Mouse (Mus musculus) frontal cortex, postnatal 25 days (tissue): ENCODE measurements at regions not wholly inside any gene's neighbourhood (a gene's known extent, or its start where the extent isn't known, plus 50 kb on each side); places are given as distances from the start of the nearest gene placed in this dataset.
A peak's percentile ranks its signal among the peaks of the same experiment; 100 is the strongest.

ENCODE experiments used
- DNase-seq, 2 experiments: peaks; one replicate each; pipeline ENCODE4 v3.0.0; 2022; ENCODE audit warnings: low spot score in 2 of 2

DNA sequence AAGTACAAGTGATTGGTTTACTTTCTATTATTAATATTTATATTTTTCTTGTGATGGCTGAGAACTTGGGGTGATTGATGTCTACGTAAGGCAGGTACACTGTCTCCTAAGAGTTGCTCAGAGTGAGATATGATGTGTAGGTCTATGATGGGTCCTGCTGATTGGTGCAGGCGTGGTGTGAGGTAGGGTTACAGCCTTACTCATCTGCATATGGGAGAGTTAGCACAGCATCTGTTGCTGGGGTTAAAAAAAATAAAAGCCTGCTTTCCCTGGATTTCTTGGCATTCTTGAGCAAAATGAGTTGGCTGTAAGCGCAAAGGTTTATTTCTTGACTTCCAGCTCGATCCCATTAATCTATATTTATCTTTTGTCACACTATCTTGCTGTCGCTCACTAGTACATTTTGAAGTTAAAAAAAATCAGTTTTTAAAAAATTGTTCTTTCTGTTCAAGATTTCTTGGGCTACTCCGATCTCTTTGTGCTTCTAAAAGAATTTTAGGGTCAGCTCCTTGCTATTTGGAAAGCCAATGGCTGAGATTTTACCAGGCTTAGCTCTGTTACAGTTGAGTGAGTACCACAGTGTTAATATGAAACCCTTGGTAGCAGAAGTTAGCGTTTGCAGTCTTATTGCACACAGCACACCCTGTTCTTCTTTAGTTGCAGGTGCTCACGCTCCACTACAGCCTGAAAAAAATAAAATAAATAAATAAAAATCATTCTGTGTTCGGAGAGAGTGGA lies 482.0 kb downstream of the Plekhb2 start:
- DNase-seq = no peak

DNA sequence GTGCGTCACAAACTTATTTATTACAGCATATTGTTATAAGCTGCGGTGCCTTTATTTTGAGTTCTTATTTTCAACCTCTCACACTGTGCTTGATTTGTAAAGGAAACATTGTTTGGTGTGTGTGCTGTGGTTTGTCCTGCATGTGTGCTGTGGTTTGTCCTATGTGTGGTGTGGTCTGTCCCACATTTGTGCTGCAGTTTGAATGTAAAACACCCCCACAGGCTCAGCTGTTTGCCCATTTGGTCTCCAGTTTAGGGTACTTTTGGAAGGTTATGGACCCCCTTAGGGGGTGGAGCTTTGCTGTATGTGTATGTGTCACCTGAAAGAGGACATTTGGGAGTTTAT lies 482.5 kb downstream of the Plekhb2 start:
- no peak for DNase-seq

DNA sequence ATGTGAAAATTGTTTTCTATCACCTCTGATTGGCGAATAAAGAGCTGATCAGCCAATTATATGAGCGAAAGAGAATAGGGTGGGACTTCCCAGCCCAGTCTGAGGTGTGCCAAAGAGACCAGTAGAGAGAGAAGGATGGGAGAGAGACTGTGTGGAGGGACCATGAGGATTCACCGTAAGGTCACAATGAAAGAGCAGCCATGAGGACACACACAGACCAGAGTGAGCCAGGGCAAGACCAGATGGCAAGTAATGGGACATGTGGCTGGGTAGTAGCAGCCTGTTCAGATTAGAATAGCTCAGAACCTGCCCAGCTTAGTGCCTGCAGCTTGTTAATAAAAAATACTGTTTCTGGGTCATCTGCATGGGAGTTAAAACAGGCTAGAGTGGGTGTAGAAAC lies 487.9 kb downstream of the Plekhb2 start:
- DNase-seq = no peak

DNA sequence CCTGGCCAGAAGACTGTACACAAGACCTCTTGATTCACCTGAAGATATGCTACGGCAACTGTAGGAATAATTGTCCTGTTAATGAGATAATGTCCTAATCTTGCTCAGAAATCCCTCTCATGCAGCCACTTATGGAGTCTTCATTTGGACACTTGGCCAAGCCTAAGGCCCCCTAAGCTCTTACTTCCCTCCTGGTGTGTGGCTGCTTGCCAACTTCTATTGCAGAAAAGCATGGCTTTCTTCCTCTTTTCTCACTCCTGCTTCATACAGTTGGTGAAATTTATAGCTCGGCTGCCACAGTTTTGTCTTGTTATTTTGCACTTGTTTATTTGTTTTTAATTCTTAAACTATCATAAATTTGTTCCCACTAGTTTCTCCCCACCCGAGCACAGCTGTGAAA lies 488.4 kb downstream of the Plekhb2 start:
- no peak for DNase-seq

DNA sequence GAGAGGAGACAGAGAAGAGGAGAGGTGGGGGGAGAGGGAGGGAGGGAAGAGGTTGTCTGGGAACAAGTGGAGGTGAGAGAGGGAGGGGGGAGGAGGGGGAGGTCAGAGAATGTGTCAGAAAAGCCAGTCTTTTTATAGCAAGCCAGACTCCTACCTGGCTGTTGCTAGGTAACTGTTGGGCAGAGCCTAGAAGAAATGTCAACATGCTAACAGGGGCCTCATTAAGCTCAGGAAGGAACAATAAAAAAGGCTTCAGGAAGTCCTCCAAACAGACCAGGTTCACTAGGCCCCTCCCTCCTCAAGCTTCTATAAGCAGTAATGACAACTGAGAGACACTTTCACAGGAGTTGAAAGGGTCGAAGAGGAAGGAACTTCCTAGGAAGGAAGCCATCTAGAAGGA lies 494.8 kb downstream of the Plekhb2 start:
- DNase-seq = no peak

DNA sequence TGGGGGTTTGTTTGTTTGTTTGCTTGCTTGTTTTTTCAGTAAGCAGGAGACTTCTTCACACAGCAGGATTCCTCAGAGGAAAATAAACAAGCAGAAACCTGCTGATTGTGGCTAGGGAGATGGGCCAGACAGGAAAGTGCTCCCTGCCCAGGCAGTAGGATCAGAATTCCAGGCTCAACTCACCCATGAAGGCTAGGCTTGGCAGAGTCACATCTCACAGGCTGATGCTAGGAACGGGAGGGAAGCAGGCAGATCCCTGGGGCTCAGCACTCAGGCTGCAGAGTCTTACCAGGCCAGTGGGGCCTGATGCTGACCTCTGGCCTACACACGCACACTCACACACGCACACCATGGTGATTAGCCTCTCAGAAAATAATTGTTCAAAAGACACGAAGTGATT lies 498.5 kb downstream of the Plekhb2 start:
- DNase-seq = no peak

DNA sequence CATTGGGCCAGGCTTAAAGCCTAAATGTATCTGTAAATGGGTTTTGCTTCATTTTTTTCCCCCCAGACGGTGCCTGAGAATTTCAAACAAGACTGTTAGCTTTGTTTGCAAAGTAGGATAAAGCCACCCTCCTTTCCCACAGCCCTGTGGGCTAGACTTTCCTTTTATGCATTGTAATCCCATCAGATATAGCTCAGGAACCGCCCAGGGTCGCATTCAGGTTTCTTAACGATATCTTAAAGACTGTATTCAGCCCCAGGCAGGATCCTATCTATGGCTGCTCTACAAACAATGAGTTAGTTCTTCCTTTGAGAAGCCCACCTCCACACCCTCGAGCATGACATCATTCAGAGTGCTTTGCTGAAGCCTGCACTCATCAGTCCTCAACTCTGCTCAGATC lies 509.2 kb downstream of the Plekhb2 start:
- DNase-seq = no peak

DNA sequence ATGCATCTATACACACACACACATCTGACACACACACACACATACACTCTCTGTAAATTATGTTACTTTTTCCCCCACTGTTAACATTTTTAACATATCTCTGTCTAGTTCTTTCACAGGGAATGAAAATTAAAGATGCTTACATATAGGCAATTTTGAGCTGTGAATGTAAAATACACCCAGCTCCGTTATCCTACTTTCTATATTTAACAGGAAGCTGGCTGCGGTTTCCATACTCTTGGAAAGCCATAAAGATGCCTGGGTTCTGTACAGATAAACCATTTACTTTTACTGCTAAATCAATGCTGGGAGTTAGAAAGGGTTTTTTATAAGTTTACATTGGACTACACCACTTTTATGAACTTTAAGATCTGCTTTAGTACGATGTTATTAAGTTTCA lies 511.7 kb downstream of the Plekhb2 start:
- DNase-seq = no peak

DNA sequence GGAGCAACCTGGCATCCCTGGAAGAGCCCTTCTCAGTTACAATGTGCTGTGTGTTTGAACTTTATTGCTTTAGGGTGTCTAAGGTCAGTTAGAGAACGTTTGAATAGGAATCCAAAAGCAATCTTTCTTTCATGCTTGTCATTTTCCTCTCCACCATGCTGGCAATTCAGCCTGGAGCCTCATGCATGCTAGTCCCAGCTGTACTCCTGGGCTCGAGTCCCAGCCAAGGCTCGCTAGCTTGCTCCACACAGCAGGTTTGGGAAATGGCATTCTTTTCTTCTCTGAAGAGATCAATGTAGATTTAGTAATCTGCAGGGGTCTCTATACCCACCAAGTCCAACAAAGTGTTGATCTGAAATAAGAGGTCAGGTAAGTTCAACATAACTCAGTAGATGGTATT lies 513.1 kb downstream of the Plekhb2 start:
- no peak for DNase-seq

DNA sequence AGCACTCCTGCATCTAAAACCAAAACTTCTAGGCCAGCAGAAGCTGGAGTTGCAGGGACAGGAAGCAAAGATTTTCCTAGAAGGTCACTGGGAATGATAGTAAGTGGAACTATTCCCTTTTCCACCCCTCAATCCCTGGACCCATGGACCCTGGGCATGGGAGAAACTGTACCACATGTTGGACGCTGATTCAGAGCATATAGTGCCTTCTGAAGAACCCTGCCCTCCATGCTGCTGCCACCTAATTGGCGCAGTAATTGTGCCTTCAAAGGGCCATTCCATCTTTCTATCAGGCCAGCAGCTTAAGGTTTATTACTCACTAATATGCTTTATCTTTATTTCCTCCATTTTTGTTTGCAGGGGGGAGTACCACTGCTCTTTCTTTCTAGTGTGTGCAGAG lies 516.8 kb downstream of the Plekhb2 start:
- no peak for DNase-seq

DNA sequence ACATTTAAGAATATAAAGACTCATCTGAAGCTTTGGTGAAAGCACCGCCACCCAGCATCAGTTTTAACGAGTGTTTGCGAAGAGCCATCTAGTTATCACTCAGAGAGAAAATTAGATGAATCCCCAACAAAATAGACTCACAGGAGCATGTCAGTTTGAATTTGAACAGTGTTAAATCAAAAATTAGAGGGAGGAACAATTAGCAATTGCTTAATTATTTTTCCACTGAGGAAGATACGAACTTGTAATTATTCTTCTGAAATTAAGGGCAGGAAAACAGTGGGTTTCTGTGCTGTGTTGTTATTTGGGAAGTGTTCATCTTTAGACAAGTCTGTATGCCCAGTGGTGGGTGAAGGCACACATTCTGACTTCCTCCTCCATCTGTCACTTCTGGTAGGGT lies 523.0 kb downstream of the Plekhb2 start:
- DNase-seq = no peak

DNA sequence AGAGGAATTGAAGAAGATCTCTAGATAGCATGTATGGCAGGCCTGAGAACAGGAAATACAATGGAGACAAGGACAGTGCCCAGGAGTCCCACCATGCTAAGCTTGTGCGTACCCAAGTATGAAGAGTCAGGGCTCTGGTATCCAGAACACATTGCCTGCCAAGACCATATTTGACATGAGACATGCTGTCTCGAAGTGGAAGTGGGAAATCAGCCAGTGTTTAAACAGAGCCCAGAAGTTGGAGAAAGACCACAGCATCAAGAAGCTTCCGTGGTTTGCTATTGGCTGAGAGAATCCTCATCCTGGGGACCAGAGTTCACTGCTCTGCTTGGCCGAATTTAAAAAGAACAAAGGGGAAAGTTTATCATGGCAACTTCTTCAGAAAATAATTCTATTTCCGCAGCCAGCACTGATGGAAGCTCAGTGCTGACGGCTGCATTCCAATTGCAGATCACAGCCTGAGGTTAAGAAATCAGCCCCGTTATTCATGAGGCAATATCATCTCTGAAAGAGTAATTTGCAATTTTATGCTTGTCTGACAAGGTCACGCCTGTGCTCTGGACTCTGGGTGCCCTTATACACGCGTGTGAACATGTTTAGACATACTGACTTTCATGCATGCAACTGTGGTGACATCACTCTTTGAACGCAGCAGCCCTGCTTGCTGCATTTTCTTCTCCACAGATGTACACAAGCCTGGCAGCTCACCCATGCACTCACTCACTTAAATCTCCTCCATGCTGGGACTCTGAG lies 531.0 kb downstream of the Plekhb2 start:
- no peak for DNase-seq

DNA sequence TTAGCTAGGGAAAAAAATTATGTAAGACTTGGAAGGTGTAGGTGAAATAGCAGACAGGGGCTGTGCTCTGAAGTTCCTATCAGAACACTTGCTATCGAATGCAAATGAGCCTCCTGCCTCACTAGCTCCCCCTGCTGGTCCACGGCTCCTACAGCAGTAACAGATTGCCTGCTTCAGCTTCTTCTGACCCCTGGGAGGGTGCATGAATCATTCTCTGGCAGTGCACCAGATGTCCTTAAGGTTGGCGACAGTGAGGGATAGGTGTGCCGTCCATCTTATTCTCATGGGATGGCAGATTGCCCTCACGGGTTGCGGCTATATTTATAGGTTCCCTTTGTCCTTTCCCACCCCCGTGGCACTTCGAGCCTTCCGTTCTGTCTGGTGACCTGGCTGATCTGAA lies 535.7 kb downstream of the Plekhb2 start:
- DNase-seq = peak in 1 of 2 experiments; percentile 73

DNA sequence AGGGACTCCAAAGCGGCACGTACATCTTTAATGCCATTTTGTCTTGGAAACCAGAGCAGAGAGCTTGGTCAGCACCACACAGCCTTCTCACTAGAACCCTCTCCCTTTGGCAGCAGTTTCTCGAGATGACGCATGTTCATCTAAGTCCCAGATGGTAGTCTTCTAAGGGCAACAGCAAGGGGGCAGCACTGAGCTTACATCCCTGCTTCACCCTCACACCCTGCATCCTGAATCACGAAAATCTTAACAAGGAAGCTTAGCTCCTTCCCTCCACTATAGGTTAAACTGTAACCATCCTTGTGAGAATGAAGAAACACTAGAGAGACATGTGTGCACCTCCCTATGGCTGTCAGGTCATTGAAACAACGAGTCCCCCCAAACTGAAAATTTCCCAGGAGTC lies 538.4 kb downstream of the Plekhb2 start:
- peak; percentile 36 to 49 for DNase-seq

DNA sequence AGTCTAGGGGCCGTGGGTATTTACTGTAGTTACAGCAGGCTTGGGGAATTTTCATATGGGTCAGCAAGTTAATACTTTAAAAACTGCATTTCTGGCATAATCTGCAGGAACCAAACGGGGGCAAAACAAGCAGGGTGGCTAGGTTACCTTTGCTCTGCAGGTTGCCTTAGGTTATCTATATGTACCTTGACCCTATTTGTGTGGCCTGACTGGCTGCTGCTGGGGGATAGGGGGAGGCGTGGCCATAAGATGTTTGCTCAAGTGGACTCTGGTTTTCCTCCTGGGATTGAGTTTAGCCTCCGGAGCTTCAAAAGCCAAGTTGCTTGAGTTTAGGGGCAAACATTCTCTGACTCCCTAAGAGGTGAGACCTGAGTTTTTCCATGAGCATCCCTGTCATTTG lies 540.6 kb downstream of the Plekhb2 start:
- DNase-seq = no peak

DNA sequence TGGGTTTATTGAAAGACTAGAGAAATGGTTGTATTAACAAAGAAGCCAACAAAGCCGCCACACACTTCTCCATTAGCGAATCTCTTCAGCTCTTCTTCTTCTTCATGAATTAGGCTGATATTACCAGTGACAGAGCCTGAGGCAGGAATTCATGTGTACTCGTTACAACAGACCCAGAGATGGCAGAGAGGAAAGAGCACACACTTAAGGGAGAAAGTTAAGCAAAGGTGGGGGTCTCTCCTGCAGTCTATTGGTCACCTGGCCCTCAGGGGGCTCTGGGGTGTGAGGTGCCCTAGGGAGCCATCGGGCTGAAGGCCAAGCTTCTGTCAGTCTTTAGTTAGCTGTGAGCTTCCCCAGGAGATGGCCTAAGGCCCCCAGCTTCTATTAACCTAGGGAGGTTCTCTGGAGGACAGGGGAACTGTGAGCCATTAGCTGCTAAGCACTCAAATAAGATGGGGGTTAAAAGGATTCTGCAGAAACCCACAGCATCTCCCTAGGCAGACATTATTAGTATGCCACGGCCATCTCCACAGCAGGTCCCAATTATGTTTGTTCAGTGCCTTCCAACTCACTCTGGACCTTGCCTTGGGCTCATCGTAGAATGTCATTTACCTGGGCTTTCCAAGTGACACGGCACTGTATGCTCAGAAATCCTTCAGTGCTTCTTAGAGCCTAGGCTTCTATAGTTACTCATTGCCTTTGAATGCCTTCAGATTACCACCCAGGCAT lies 541.2 kb downstream of the Plekhb2 start:
- DNase-seq = no peak

DNA sequence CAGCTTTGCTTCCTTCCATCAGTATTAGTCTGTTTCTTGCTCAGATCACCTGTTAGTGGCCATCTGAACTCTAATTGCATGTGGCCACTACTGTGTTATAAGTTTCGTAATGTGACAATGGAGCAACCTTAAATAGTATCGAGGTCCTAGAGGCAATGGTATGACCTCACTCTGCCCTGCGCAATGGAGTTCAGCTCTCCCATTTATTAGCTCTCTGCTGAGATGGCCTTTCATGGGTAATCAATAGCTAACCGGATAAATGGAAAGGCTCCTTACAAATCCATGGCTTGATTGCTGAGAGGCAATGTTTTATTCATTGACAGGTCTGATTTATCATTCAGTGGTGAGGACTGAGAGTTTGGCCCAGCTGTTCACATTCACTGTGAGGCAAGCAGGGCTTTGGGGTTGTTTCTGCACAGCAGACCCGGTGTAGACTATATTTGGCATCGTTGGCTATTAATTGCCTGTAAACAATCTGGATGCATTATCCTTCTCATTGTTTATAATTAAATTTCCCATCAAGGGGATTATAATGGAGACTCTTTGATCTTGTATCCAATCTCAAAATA lies 543.9 kb downstream of the Plekhb2 start:
- DNase-seq = no peak

DNA sequence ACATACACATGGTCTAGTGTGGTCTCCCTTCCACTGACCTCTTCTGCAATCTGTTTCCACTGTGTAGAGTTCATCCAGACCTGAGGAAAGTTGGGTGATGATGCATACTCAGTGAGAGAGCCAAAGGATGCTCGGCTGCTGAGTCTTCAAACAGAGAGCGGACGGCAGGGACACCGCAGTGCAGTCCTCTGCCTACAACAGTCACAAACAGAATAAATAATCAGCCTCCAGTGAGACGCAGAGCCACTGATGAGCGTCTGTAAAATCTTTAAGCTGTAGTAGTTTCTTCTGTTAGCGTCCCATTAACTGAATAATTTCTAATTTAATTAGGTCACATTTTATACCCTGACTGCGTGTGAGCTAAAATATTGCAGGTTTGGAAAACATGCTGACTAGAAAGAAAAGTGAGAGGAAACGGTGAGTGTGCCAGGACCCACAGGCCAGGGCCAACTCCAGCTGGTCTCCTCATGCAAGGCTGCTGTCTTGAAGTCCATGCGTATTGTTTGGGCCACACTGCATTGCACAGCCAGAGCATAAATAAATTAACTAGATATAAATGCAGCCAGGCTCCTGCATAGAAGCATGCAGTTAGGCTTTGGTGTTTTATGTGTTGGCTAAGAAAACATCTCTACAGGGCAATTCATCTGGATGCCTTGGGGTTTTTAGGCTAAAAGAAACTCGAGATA lies 551.0 kb downstream of the Plekhb2 start:
- no peak for DNase-seq

DNA sequence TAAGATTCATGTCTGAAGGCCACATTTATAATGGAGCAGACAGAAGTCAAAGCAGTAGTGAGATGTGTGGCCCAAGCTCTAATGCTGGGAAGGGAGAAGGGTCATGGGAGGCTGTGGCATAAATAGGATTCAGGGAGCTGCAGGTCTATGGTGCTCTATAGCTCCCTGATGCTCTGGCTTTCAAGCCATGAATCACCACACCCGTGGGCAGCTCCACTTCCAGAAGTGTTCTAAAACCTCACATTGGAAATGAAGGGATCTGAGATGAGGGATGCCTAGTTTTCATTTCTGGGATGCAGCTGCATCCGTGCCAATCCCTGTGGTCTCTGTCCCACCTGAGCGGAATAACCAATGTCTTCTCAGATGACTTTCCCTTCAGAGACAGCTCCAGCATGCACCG lies 553.2 kb downstream of the Plekhb2 start:
- no peak for DNase-seq

DNA sequence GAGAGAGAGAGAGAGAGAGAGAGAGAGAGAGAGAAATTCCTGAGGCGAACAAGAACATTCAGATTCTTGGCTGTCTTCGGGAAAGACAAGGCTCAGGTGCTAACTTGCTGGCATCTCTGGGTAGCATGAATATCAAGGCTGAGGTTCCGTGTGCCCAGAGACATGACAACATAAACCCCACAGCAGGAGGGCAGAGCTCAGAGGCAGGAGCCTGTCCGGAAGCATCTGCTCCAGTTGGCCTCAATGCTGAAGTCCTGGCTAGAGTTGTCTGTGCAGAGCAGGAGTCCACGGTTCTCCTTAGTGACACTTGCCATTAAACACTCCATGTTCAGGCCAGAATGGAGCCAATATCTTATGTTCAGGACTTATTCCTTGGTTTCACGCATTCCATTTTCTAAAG lies 555.6 kb downstream of the Plekhb2 start:
- no peak for DNase-seq

DNA sequence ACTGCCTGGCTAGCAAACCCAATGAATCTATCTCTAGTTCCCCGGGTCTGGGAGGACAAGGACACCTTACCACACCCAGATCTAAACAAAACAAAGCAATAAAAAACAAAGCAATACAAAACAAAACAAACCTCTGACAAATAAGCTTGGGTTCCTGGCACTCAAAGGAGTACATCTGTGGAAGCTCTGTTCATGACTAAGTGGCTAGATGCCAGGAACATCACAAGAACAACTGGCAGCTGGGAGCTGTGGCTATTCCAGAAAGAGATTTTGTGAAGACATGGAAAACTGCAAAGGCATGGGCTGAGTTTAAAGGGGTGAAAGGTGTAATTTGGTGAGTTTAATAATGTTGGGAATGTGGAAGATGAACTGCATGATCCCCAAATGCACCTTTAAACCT lies 565.9 kb downstream of the Plekhb2 start:
- DNase-seq = no peak
